Mouse (Mus musculus) liver, postnatal 0 days (tissue): ENCODE results near the gene Cd19. TPM values are rescaled to one million over a fixed set of nuclear protein-coding genes. Genes with fewer than 3 reads are reported as not detected.
A peak's percentile ranks its signal among the peaks of the same experiment; 100 is the strongest.

Experiments used
- ATAC-seq: fragments of 200-750 bp; cut with Nextera tagmentation; 2 replicates; pipeline ENCODE4 v1.8.0; 2017; ENCODE audit warnings: mild to moderate bottlenecking, moderate library complexity
- DNase-seq: peaks from one replicate; pipeline ENCODE4 v3.0.0-alpha.2; 2016
- H3K27ac ChIP-seq: fragments of 300-500 bp; sonication (generic); 2 replicates; pipeline ENCODE4 v1.5.1; 2014; ENCODE audit warnings: antibody characterized with exemption, moderate library complexity, mild to moderate bottlenecking, low read depth
- H3K27me3 ChIP-seq: fragments of 300-500 bp; sonication (generic); 2 replicates; pipeline ENCODE4 v1.6.1; 2014; ENCODE audit warnings: low read length, control low read depth, mixed read lengths; ENCODE audit not compliant: insufficient read depth
- H3K36me3 ChIP-seq: fragments of 300-500 bp; sonication (generic); replicated peaks from 2 replicates; pipeline ENCODE4 v1.6.1; 2014; ENCODE audit warnings: mild to moderate bottlenecking, control low read depth, low read length, moderate library complexity, mixed read lengths; ENCODE audit not compliant: insufficient read depth
- H3K4me1 ChIP-seq: fragments of 300-500 bp; sonication (generic); 2 replicates; pipeline ENCODE4 v1.6.1; 2014; ENCODE audit warnings: antibody characterized with exemption, mild to moderate bottlenecking, control low read depth; ENCODE audit not compliant: insufficient read depth
- H3K4me2 ChIP-seq: fragments of 300-500 bp; sonication (generic); 2 replicates; pipeline ENCODE4 v1.6.1; 2014; ENCODE audit warnings: low read depth, mild to moderate bottlenecking, low read length, moderate library complexity, mixed read lengths
- H3K4me3 ChIP-seq: fragments of 300-500 bp; sonication (generic); 2 replicates; pipeline ENCODE4 v1.5.1; 2014; ENCODE audit warnings: low read depth, low read length
- H3K9ac ChIP-seq: fragments of 300-500 bp; sonication (generic); replicated peaks from 2 replicates; pipeline ENCODE4 v1.6.1; 2014; ENCODE audit warnings: mild to moderate bottlenecking, moderate library complexity
- H3K9me3 ChIP-seq: fragments of 300-500 bp; sonication (generic); 2 replicates; pipeline ENCODE4 v1.6.1; 2016; ENCODE audit warnings: mild to moderate bottlenecking, control low read depth, low read length, mixed read lengths
- CTCF ChIP-seq: sonication (generic); IDR thresholded peaks from 2 replicates; pipeline ENCODE4 v1.5.1; 2016; ENCODE audit warnings: antibody characterized with exemption, low read depth
- EP300 ChIP-seq: IDR thresholded peaks from 2 replicates; pipeline ENCODE4 v1.6.1; 2016; ENCODE audit warnings: antibody characterized with exemption, low read depth, mild to moderate bottlenecking
- WGBS: fragments of 180-500 bp; shearing (Covaris S2); extraction: QIAGEN DNeasy Blood & Tissue Kit; methylation state at CpG from one replicate; pipeline ENCODE4 v1.1.7; 2014; ENCODE audit not compliant: insufficient replicate concordance; 5-methylcytosine and 5-hydroxymethylcytosine counted together
- polyA plus RNA-seq: library from polyadenylated mRNA; unstranded; fragments of >200 nt; fragmentation: Nextera tagmentation; extraction: Ambion mirVana; gene quantifications from 2 replicates; pipeline ENCODE4 v1.2.1, GENCODE M21; 2015

Gene Cd19
- polyA plus RNA-seq: 8.7 and 9.1 TPM in 2 replicates

GRCm38 (mm10) chr7:126414725-126415124 is at the start of gene Cd19:
TSS of gene Cd19 (minus strand) at chr7:126414889.
- no peaks in the 10 kb centered on the region for H3K4me1 ChIP-seq
- no peaks in the 10 kb centered on the region for H3K27me3 ChIP-seq
- no peak for ATAC-seq
- WGBS: 78% methylated on average over 6 of the region's 6 CpGs
- peak within 1 kb of the TSS; percentile 49 for H3K4me2 ChIP-seq
- no peaks in the 10 kb centered on the region for H3K9me3 ChIP-seq
- no peaks in the 10 kb centered on the region for H3K36me3 ChIP-seq
- H3K9ac ChIP-seq: peak within 1 kb of the TSS; percentile 26
- no peak for DNase-seq
- no peak for TF ChIP-seq EP300
- no peak for TF ChIP-seq CTCF
- peak within 1 kb of the TSS; percentile 35 for H3K4me3 ChIP-seq
- peak within 1 kb of the TSS; percentile 51; the same call in 1 of the 2 replicates for H3K27ac ChIP-seq

GRCm38 (mm10) chr7:126464121-126464520 is 49.4 kb upstream of the Cd19 start:
- H3K36me3 ChIP-seq: peaks cover 28% of the 10 kb centered on the region
- H3K27ac ChIP-seq: no peak overlapping the region
- ATAC-seq (peak; percentile 33; the same call in 1 of the 2 replicates), DNase-seq (peak; percentile 44)
- no peaks in the 10 kb centered on the region for H3K9me3 ChIP-seq
- no peaks in the 10 kb centered on the region for H3K27me3 ChIP-seq
- H3K9ac ChIP-seq: no peak overlapping the region
- H3K4me3 ChIP-seq: no peak overlapping the region
- H3K4me1 ChIP-seq: peaks cover 16% of the 10 kb centered on the region
- no peak overlapping the region for H3K4me2 ChIP-seq
- 27% methylated on average over 4 of the region's 4 CpGs for WGBS
- no peak for TF ChIP-seq EP300
- no peak for TF ChIP-seq CTCF

GRCm38 (mm10) chr7:126463547-126463946 is 48.9 kb upstream of the Cd19 start:
- no peak overlapping the region for H3K4me2 ChIP-seq
- no peaks in the 10 kb centered on the region for H3K27me3 ChIP-seq
- peaks cover 22% of the 10 kb centered on the region for H3K36me3 ChIP-seq
- ATAC-seq (no peak), DNase-seq (no peak)
- no peaks in the 10 kb centered on the region for H3K9me3 ChIP-seq
- TF ChIP-seq EP300 (no peak), CTCF (no peak)
- H3K9ac ChIP-seq: no peak overlapping the region
- 70% methylated on average over 4 of the region's 4 CpGs for WGBS
- H3K4me3 ChIP-seq: no peak overlapping the region
- no peak overlapping the region for H3K27ac ChIP-seq
- peaks cover 16% of the 10 kb centered on the region for H3K4me1 ChIP-seq

- Histone ChIP-seq H3K9me3 (no peaks in the 10 kb centered on the region), H3K27ac (no peak within 1 kb of the TSS), H3K4me1 (peaks cover 16% of the 10 kb centered on the region), H3K36me3 (peaks cover 18% of the 10 kb centered on the region), H3K9ac (no peak within 1 kb of the TSS), H3K27me3 (no peaks in the 10 kb centered on the region), H3K4me3 (no peak within 1 kb of the TSS), H3K4me2 (no peak within 1 kb of the TSS)
- WGBS: 60% methylated on average over 4 of the region's 5 CpGs
- TF ChIP-seq EP300 (no peak), CTCF (no peak)
- ATAC-seq (no peak), DNase-seq (no peak)
Measured at GRCm38 (mm10) chr7:126463004-126463403, 48.3 kb upstream of the Cd19 start, which contains the start of gene Atp2a1. TSS of gene Atp2a1 (minus strand) at chr7:126463108.

GRCm38 (mm10) chr7:126461626-126462025 is 46.9 kb upstream of the Cd19 start:
- WGBS: 68% methylated on average over 3 of the region's 3 CpGs
- Histone ChIP-seq H3K4me3 (no peak overlapping the region), H3K9me3 (no peaks in the 10 kb centered on the region), H3K27ac (no peak overlapping the region), H3K4me1 (peaks cover 16% of the 10 kb centered on the region), H3K27me3 (no peaks in the 10 kb centered on the region), H3K4me2 (no peak overlapping the region), H3K36me3 (peaks cover 5% of the 10 kb centered on the region), H3K9ac (no peak overlapping the region)
- ATAC-seq (no peak), DNase-seq (no peak)
- TF ChIP-seq CTCF (no peak), EP300 (no peak)

- no peak overlapping the region for H3K4me3 ChIP-seq
- no peak overlapping the region for H3K4me2 ChIP-seq
- DNase-seq: no peak
- TF ChIP-seq CTCF (no peak), EP300 (no peak)
- H3K36me3 ChIP-seq: no peaks in the 10 kb centered on the region; the same call in 1 of the 2 replicates
- no peak for ATAC-seq
- WGBS: 44% methylated on average over 10 of the region's 10 CpGs
- no peak overlapping the region for H3K9ac ChIP-seq
- no peaks in the 10 kb centered on the region for H3K9me3 ChIP-seq
- no peak overlapping the region for H3K27ac ChIP-seq
- H3K4me1 ChIP-seq: peaks cover 16% of the 10 kb centered on the region
- no peaks in the 10 kb centered on the region for H3K27me3 ChIP-seq
Measured at GRCm38 (mm10) chr7:126460623-126461399, 46.1 kb upstream of the Cd19 start.
